Mouse (Mus musculus): ENCODE results near the gene Pawr. TPM values are rescaled to one million over a fixed set of nuclear protein-coding genes. Genes with fewer than 3 reads are reported as not detected.
"Not testable (repeated sequence)": the region's sequence is repeated elsewhere in the genome, so short reads cannot be mapped to it uniquely, and the experiment has no call there.

The Pawr gene
- total and polyA plus RNA-seq, 2 experiments from 2014 or later: 2.7 to 3.5 TPM

DNA sequence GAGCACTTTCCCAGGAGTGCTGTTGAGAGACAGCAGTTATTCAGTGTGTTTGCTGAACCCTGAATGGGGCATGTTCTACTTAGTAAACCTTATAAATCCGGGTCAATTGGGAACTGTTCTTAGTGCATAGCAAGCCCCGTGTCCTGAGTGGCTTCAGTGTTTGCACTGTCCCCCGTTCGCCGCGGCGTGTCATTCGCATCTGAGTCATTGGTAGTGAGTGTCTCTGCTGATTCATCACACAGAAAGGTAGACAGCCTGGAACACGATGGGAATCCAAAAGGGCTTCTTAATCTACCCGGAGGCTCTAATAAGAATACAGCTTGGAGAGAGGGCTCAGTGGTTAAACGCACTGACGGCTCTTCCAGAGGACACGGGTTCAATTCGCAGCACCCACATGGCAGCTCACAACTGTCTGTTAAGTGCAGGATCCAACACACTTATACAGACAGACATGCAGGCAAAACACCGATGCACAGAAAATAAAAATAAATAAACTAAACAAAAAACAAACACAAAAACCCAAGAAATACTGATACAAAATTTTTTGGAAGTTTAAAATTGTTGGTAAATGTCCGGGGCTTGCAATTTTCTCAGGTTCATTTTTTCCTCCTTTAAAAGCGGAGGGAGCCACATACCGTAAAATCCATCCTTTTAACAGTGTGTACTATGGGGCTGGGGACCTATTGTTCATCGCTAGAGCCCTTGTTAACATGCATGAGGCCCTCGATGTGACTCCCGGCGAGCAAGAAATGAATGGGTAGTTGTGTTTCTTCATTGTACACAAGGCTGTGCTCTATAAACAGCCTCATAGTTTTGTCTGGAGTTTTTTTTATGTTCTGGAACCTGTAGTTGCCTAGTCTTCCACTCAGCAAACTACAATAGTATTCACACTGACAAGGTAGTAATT lies 6.4 kb downstream of the Pawr start:
- TF ChIP-seq EP300 (IDR thresholded peaks at IDR 0.05; ENCODE audit: low read depth): no peak
- no peak for TF ChIP-seq CTCF (IDR thresholded peaks at IDR 0.05; ENCODE audit: low read depth)
- no peak for DNase-seq (ENCODE audit: low spot score)
- H3K9me3 ChIP-seq (replicated peaks; ENCODE audit: control insufficient read depth, low read length): no peaks in the 10 kb centered on the region
- WGBS: 88% methylated on average over 22 of the region's 22 CpGs
- ATAC-seq (ENCODE audit: insufficient read depth, low read depth): no peak
- no peaks in the 10 kb centered on the region for H3K27me3 ChIP-seq (ENCODE audit: control insufficient read depth, insufficient read depth, low read length)
- H3K4me2 ChIP-seq (ENCODE audit: low read depth, low read length): no peak overlapping the region
- H3K36me3 ChIP-seq (replicated peaks; ENCODE audit: control insufficient read depth, insufficient read depth, low read length): no peaks in the 10 kb centered on the region
- no peak overlapping the region for H3K27ac ChIP-seq (ENCODE audit: low read depth)
- H3K9ac ChIP-seq (replicated peaks; ENCODE audit: low read depth, low read length): no peak overlapping the region
- H3K4me3 ChIP-seq (ENCODE audit: low read depth, low read length): no peak overlapping the region
- peaks cover 7% of the 10 kb centered on the region; the same call in 1 of the 2 replicates for H3K4me1 ChIP-seq (ENCODE audit: control insufficient read depth, insufficient read depth)

GRCm38 (mm10) chr10:108339118-108339517 lies 7.2 kb downstream of the Pawr start:
- Histone ChIP-seq H3K27ac (ENCODE audit: low read depth) (no peak overlapping the region), H3K9ac (replicated peaks; ENCODE audit: low read depth, low read length) (no peak overlapping the region), H3K36me3 (replicated peaks; ENCODE audit: control insufficient read depth, insufficient read depth, low read length) (no peaks in the 10 kb centered on the region), H3K4me2 (ENCODE audit: low read depth, low read length) (no peak overlapping the region), H3K4me3 (ENCODE audit: low read depth, low read length) (no peak overlapping the region), H3K4me1 (ENCODE audit: control insufficient read depth, insufficient read depth) (no peaks in the 10 kb centered on the region), H3K27me3 (ENCODE audit: control insufficient read depth, insufficient read depth, low read length) (no peaks in the 10 kb centered on the region), H3K9me3 (replicated peaks; ENCODE audit: control insufficient read depth, low read length) (no peaks in the 10 kb centered on the region)
- TF ChIP-seq EP300 (IDR thresholded peaks at IDR 0.05; ENCODE audit: low read depth): no peak
- no peak for TF ChIP-seq CTCF (IDR thresholded peaks at IDR 0.05; ENCODE audit: low read depth)
- DNase-seq (ENCODE audit: low spot score): no peak
- WGBS: 91% methylated on average over 5 of the region's 5 CpGs
- no peak for ATAC-seq (ENCODE audit: insufficient read depth, low read depth)

DNA sequence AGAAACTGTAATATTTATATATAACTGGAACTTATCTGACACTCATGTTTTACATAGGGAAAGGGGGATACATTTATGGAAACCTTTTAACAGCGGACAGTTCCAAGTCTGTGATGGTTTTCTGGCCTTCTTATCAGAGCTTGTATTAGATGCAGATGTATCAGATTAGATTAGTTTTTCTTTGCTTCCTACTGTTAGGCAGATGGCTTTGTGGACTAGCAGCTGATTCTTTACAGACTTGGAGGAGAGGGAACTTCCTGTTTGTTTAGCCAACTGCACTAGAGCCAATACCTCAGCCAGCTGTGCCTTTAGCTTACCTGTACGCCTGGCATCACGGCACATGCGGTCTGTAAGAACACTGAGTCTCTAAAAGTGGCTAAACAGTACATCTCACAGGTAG lies 8.0 kb downstream of the Pawr start:
- WGBS: 86% methylated on average over 4 of the region's 4 CpGs
- Histone ChIP-seq H3K36me3 (replicated peaks; ENCODE audit: control insufficient read depth, insufficient read depth, low read length) (no peaks in the 10 kb centered on the region), H3K4me2 (ENCODE audit: low read depth, low read length) (no peak overlapping the region), H3K27ac (ENCODE audit: low read depth) (no peak overlapping the region), H3K9me3 (replicated peaks; ENCODE audit: control insufficient read depth, low read length) (no peaks in the 10 kb centered on the region), H3K4me1 (ENCODE audit: control insufficient read depth, insufficient read depth) (no peaks in the 10 kb centered on the region), H3K9ac (replicated peaks; ENCODE audit: low read depth, low read length) (no peak overlapping the region), H3K4me3 (ENCODE audit: low read depth, low read length) (no peak overlapping the region), H3K27me3 (ENCODE audit: control insufficient read depth, insufficient read depth, low read length) (no peaks in the 10 kb centered on the region)
- ATAC-seq (ENCODE audit: insufficient read depth, low read depth) (no peak), DNase-seq (ENCODE audit: low spot score) (no peak)
- TF ChIP-seq EP300 (IDR thresholded peaks at IDR 0.05; ENCODE audit: low read depth) (no peak), CTCF (IDR thresholded peaks at IDR 0.05; ENCODE audit: low read depth) (no peak)

GRCm38 (mm10) chr10:108343734-108344133 lies 11.8 kb downstream of the Pawr start:
- Histone ChIP-seq H3K27me3 (ENCODE audit: control insufficient read depth, insufficient read depth, low read length) (no peaks in the 10 kb centered on the region), H3K36me3 (replicated peaks; ENCODE audit: control insufficient read depth, insufficient read depth, low read length) (no peaks in the 10 kb centered on the region), H3K4me3 (ENCODE audit: low read depth, low read length) (no peak overlapping the region), H3K4me1 (ENCODE audit: control insufficient read depth, insufficient read depth) (no peaks in the 10 kb centered on the region), H3K9me3 (replicated peaks; ENCODE audit: control insufficient read depth, low read length) (no peaks in the 10 kb centered on the region), H3K27ac (ENCODE audit: low read depth) (no peak overlapping the region), H3K4me2 (ENCODE audit: low read depth, low read length) (no peak overlapping the region), H3K9ac (replicated peaks; ENCODE audit: low read depth, low read length) (no peak overlapping the region)
- DNase-seq (ENCODE audit: low spot score): no peak
- ATAC-seq (ENCODE audit: insufficient read depth, low read depth): no peak
- no peak for TF ChIP-seq EP300 (IDR thresholded peaks at IDR 0.05; ENCODE audit: low read depth)
- TF ChIP-seq CTCF (IDR thresholded peaks at IDR 0.05; ENCODE audit: low read depth): no peak

- Histone ChIP-seq H3K9me3 (replicated peaks; ENCODE audit: control insufficient read depth, low read length) (no peaks in the 10 kb centered on the region), H3K4me3 (ENCODE audit: low read depth, low read length) (no peak overlapping the region), H3K9ac (replicated peaks; ENCODE audit: low read depth, low read length) (no peak overlapping the region), H3K27me3 (ENCODE audit: control insufficient read depth, insufficient read depth, low read length) (no peaks in the 10 kb centered on the region), H3K27ac (ENCODE audit: low read depth) (no peak overlapping the region), H3K4me2 (ENCODE audit: low read depth, low read length) (no peak overlapping the region), H3K4me1 (ENCODE audit: control insufficient read depth, insufficient read depth) (no peaks in the 10 kb centered on the region), H3K36me3 (replicated peaks; ENCODE audit: control insufficient read depth, insufficient read depth, low read length) (no peaks in the 10 kb centered on the region)
- 93% methylated on average over 9 of the region's 9 CpGs for WGBS
- DNase-seq (ENCODE audit: low spot score) (no peak), ATAC-seq (ENCODE audit: insufficient read depth, low read depth) (no peak)
- TF ChIP-seq CTCF (IDR thresholded peaks at IDR 0.05; ENCODE audit: low read depth) (no peak), EP300 (IDR thresholded peaks at IDR 0.05; ENCODE audit: low read depth) (no peak)
Observed at GRCm38 (mm10) chr10:108345123-108345522, 13.2 kb downstream of the Pawr start.

DNA sequence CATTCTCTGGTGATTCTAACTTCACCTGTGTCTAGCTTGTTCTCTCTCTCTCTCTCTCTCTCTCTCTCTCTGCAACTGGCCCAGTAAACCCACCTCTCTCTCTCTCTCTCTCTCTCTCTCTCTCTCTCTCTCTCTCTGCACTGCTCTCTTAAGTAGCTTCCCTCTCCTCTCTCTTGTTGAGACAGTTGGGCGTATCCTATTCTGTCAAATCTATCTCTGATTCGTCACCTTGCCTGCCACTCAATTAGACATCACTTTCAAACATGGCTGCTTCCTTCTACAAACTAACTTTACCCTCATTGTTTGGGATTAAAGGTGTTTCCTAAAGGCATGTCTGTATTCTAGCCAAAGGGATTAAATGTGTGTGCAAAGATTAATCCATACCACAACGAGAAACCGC lies 14.4 kb downstream of the Pawr start:
- not testable (repeated sequence) for H3K9ac ChIP-seq (replicated peaks; ENCODE audit: low read depth, low read length); H3K4me1 ChIP-seq (ENCODE audit: control insufficient read depth, insufficient read depth); H3K36me3 ChIP-seq (replicated peaks; ENCODE audit: control insufficient read depth, insufficient read depth, low read length); H3K27me3 ChIP-seq (ENCODE audit: control insufficient read depth, insufficient read depth, low read length); H3K27ac ChIP-seq (ENCODE audit: low read depth); H3K4me3 ChIP-seq (ENCODE audit: low read depth, low read length); H3K9me3 ChIP-seq (replicated peaks; ENCODE audit: control insufficient read depth, low read length); DNase-seq (ENCODE audit: low spot score); ATAC-seq (ENCODE audit: insufficient read depth, low read depth); H3K4me2 ChIP-seq (ENCODE audit: low read depth, low read length)
- 95% methylated on average over 4 of the region's 4 CpGs for whole genome bisulfite sequencing

All from heart, postnatal 0 days (tissue).